Mouse (Mus musculus) cerebellum, adult 2 months (tissue): Measurements from ENCODE around the gene Tex52. TPM values are rescaled to one million over a fixed set of nuclear protein-coding genes. Genes with fewer than 3 reads are reported as not detected.

Experiments used
- DNase-seq, 2 experiments: peaks; one replicate each; pipeline ENCODE4 v3.0.0; 2021
- H3K27ac ChIP-seq: fragments of 200-500 bp; 2 replicates; pipeline ENCODE4 v1.5.1; 2012; ENCODE audit warnings: low read length, control low read depth, inconsistent platforms; ENCODE audit not compliant: insufficient read depth
- H3K27me3 ChIP-seq: fragments of 200-500 bp; 2 replicates; pipeline ENCODE4 v1.6.1; 2012; ENCODE audit warnings: inconsistent platforms, mild to moderate bottlenecking, low read length, moderate library complexity; ENCODE audit not compliant: control insufficient read depth, insufficient read depth
- H3K4me1 ChIP-seq: fragments of 200-500 bp; 2 replicates; pipeline ENCODE4 v1.6.1; 2011; ENCODE audit warnings: low read length; ENCODE audit not compliant: control insufficient read depth, insufficient read depth
- H3K4me3 ChIP-seq: fragments of 200-500 bp; replicated peaks from 2 replicates; pipeline ENCODE3; 2011; ENCODE audit warnings: mild to moderate bottlenecking, low read depth, low read length, control low read depth; ENCODE audit not compliant: insufficient read depth
- CTCF ChIP-seq: fragments of 200-500 bp; IDR thresholded peaks from 2 replicates; pipeline ENCODE4 v1.5.1; 2011; ENCODE audit warnings: low read depth, mild to moderate bottlenecking, control low read depth, low read length, moderate library complexity, borderline replicate concordance; ENCODE audit not compliant: insufficient read depth
- POLR2A ChIP-seq: fragments of 200-500 bp; IDR thresholded peaks from 2 replicates; pipeline ENCODE4 v1.6.1; 2011; ENCODE audit warnings: low read length, control low read depth, borderline replicate concordance; ENCODE audit not compliant: insufficient read depth
- WGBS: fragments of 180-500 bp; shearing (Covaris S2); methylation state at CpG from one replicate; pipeline ENCODE4 v1.1.7; 2018; 5-methylcytosine and 5-hydroxymethylcytosine counted together
- polyA plus RNA-seq: library from polyadenylated mRNA; depleted of rRNA; stranded (reverse); fragments of >200 nt; gene quantifications from 2 replicates; pipeline ENCODE4 v1.2.3, GENCODE M21; 2012; rRNA removed

Tex52 gene
- polyA plus RNA-seq, 1 experiment: 8.0 TPM

- Histone ChIP-seq H3K4me1 (no peaks in the 10 kb centered on the region; the same call in 1 of the 2 replicates), H3K27ac (peak within 1 kb of the TSS; percentile 99), H3K27me3 (no peaks in the 10 kb centered on the region), H3K4me3 (peak within 1 kb of the TSS; percentile 82)
- DNase-seq: peak; percentile 97 to 98
- WGBS: under 1% methylated on average over 42 of the region's 42 CpGs
- peak; percentile 95; the same call in 1 of the 2 replicates for TF ChIP-seq POLR2A
- TF ChIP-seq CTCF: no peak
These were observed 49.2 kb downstream of the Tex52 start, which contains the start of gene Itfg2 for GRCm38 (mm10) chr6:128424269-128425019. Gene Itfg2, minus strand, starts transcription at chr6:128424931.

- TF ChIP-seq POLR2A: no peak
- no peak for TF ChIP-seq CTCF
- Histone ChIP-seq H3K27me3 (no peaks in the 10 kb centered on the region), H3K4me3 (peak overlapping the region; percentile 82), H3K4me1 (no peaks in the 10 kb centered on the region; the same call in 1 of the 2 replicates), H3K27ac (peak overlapping the region; percentile 99; the same call in 1 of the 2 replicates)
- WGBS: 22% methylated on average over 9 of the region's 9 CpGs
- DNase-seq: peak in 1 of 2 experiments; percentile 43
These were observed 49.8 kb downstream of the Tex52 start for GRCm38 (mm10) chr6:128425046-128425445.

- WGBS: 98% methylated on average over 5 of the region's 5 CpGs
- H3K4me3 ChIP-seq: no peak overlapping the region
- TF ChIP-seq POLR2A: no peak
- no peak for TF ChIP-seq CTCF
These were observed 52.3 kb downstream of the Tex52 start for GRCm38 (mm10) chr6:128427571-128427970.

GRCm38 (mm10) chr6:128429300-128429699 lies 54.0 kb downstream of the Tex52 start:
- no peak for TF ChIP-seq CTCF
- TF ChIP-seq POLR2A: no peak
- no peak overlapping the region for H3K27ac ChIP-seq
- DNase-seq: no peak
- 96% methylated on average over 2 of the region's 2 CpGs for WGBS
- peaks cover 21% of the 10 kb centered on the region for H3K4me1 ChIP-seq
- no peaks in the 10 kb centered on the region for H3K27me3 ChIP-seq
- no peak overlapping the region for H3K4me3 ChIP-seq

More at GRCm38 (mm10) chr6:128427571-128427970, 52.3 kb downstream of the Tex52 start:
- Histone ChIP-seq H3K27me3 (no peaks in the 10 kb centered on the region), H3K4me1 (peaks cover 7% of the 10 kb centered on the region; the same call in 1 of the 2 replicates), H3K27ac (no peak overlapping the region)
- DNase-seq: no peak

GRCm38 (mm10) chr6:128429826-128430225 lies 54.6 kb downstream of the Tex52 start:
- TF ChIP-seq POLR2A (no peak), CTCF (no peak)

GRCm38 (mm10) chr6:128432356-128432915 lies 57.2 kb downstream of the Tex52 start:
- peak; percentile 77 to 81 for DNase-seq
- peaks cover 32% of the 10 kb centered on the region for H3K4me1 ChIP-seq
- peak overlapping the region; percentile 49 for H3K27ac ChIP-seq
- H3K27me3 ChIP-seq: no peaks in the 10 kb centered on the region
- 17% methylated on average over 13 of the region's 13 CpGs for WGBS
- TF ChIP-seq CTCF: no peak
- TF ChIP-seq POLR2A: no peak
- no peak overlapping the region for H3K4me3 ChIP-seq

More at GRCm38 (mm10) chr6:128429826-128430225, 54.6 kb downstream of the Tex52 start:
- Histone ChIP-seq H3K4me1 (peaks cover 25% of the 10 kb centered on the region), H3K4me3 (no peak overlapping the region), H3K27me3 (no peaks in the 10 kb centered on the region), H3K27ac (no peak overlapping the region)
- WGBS: 93% methylated on average over 6 of the region's 6 CpGs
- no peak for DNase-seq

GRCm38 (mm10) chr6:128433566-128433965 lies 58.3 kb downstream of the Tex52 start:
- H3K27ac ChIP-seq: peak overlapping the region; percentile 49
- WGBS: 13% methylated on average over 13 of the region's 13 CpGs
- TF ChIP-seq POLR2A (no peak), CTCF (no peak)
- H3K4me3 ChIP-seq: no peak overlapping the region
- peak; percentile 77 to 83 for DNase-seq
- no peaks in the 10 kb centered on the region for H3K27me3 ChIP-seq
- peaks cover 32% of the 10 kb centered on the region for H3K4me1 ChIP-seq

Other genes starting within 250 kb of the Tex52 start
- 303 and 370 TPM in 2 replicates for gene Tspan9, start 231.9 kb upstream of the Tex52 start, polyA plus RNA-seq
- gene Tead4, start 74.6 kb upstream of the Tex52 start, polyA plus RNA-seq: 4.7 and 5.5 TPM in 2 replicates
- gene Tulp3, start 19.6 kb upstream of the Tex52 start, polyA plus RNA-seq: 44.0 and 44.8 TPM in 2 replicates
- 11.1 and 11.9 TPM in 2 replicates for gene Rhno1, start 12.5 kb upstream of the Tex52 start, polyA plus RNA-seq
- gene Foxm1, start 12.5 kb upstream of the Tex52 start, polyA plus RNA-seq: 1.2 and 1.5 TPM in 2 replicates
- not detected in 2 replicates for gene Gm44596, start within 50 bp of the Tex52 start, polyA plus RNA-seq
- 52.2 and 59.6 TPM in 2 replicates for gene Nrip2, start 23.8 kb downstream of the Tex52 start, polyA plus RNA-seq
- gene Itfg2, start 49.5 kb downstream of the Tex52 start, polyA plus RNA-seq: 48.1 and 52.5 TPM in 2 replicates
- gene Fkbp4, start 63.2 kb downstream of the Tex52 start, polyA plus RNA-seq: 249 and 256 TPM in 2 replicates
- gene Pzp, start 151.3 kb downstream of the Tex52 start, polyA plus RNA-seq: not detected in 2 replicates
- 10.4 and 17.3 TPM in 2 replicates for gene A2ml1, start 206.2 kb downstream of the Tex52 start, polyA plus RNA-seq
- not detected in 2 replicates for gene Klrb1a, start 248.1 kb downstream of the Tex52 start, polyA plus RNA-seq